Mouse (Mus musculus): ENCODE measurements around the gene Gm20388. TPM values are rescaled to one million over a fixed set of nuclear protein-coding genes. Genes with fewer than 3 reads are reported as not detected.

Gm20388 gene
- polyA plus RNA-seq, 1 experiment from 2014 or later: 8.3 TPM

DNA sequence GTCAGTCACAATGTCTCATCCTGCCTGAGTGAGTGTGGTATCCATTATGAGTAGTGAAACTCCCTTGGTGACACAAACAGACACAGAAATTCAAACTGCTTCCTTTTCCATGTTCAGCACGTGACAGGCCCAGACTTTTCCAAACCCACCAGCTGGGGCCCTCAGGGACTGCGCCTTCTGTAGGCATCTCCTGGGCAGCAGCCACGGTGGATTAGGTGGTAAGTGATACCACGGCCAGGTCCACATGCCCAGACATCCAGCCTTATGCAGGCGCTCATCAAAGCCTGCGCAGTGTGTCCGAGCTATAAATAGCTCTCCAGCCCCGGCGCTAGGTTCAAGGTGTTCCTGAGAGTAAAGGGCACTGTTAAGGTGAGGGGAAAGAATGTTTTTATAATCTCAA, 3961.4 kb downstream of the Gm20388 start:
- ATAC-seq (replicated peaks; ENCODE audit: low FRiP score, low TSS enrichment, low read depth): no peak
- H3K27me3 ChIP-seq (replicated peaks; ENCODE audit: control insufficient read depth, insufficient read depth, low read length): no peaks in the 10 kb centered on the region
- no peak overlapping the region for H3K27ac ChIP-seq (ENCODE audit: low read depth)
- H3K9me3 ChIP-seq (ENCODE audit: control insufficient read depth, low read length): no peaks in the 10 kb centered on the region
- no peak overlapping the region for H3K4me2 ChIP-seq (ENCODE audit: low read length)
- no peaks in the 10 kb centered on the region for H3K36me3 ChIP-seq (ENCODE audit: control insufficient read depth, insufficient read depth, low read length)
- no peaks in the 10 kb centered on the region for H3K4me1 ChIP-seq (replicated peaks; ENCODE audit: control insufficient read depth, insufficient read depth, low read length)
- H3K4me3 ChIP-seq (ENCODE audit: low read depth, low read length): no peak overlapping the region
- no peak for DNase-seq (ENCODE audit: low spot score)
- H3K9ac ChIP-seq (ENCODE audit: low read length): no peak overlapping the region
- WGBS: 75% methylated on average over 9 of the region's 9 CpGs

DNA sequence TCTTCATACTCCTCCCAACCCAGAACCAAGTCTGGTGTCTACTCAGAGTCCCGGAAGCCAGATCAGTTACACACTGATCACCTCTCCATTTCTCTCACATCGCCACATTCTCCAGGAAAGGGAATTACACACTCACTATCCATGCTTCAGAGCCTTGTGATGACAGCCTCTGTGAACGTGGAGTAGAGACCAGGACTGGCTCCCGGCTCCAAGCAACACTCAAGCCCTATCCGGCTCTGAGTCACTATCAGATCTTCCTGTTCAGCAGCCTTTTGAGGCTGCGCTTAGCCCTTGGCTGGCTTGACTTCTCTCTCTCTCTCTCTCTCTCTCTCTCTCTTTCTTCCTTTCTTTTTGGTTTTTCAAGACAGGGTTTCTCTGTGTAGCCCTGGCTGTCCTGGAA, 3962.7 kb downstream of the Gm20388 start:
- Histone ChIP-seq H3K4me3 (ENCODE audit: low read depth, low read length) (no peak overlapping the region), H3K4me2 (ENCODE audit: low read length) (no peak overlapping the region), H3K36me3 (ENCODE audit: control insufficient read depth, insufficient read depth, low read length) (no peaks in the 10 kb centered on the region), H3K4me1 (replicated peaks; ENCODE audit: control insufficient read depth, insufficient read depth, low read length) (no peaks in the 10 kb centered on the region), H3K9ac (ENCODE audit: low read length) (no peak overlapping the region), H3K9me3 (ENCODE audit: control insufficient read depth, low read length) (no peaks in the 10 kb centered on the region), H3K27ac (ENCODE audit: low read depth) (no peak overlapping the region), H3K27me3 (replicated peaks; ENCODE audit: control insufficient read depth, insufficient read depth, low read length) (no peaks in the 10 kb centered on the region)
- ATAC-seq (replicated peaks; ENCODE audit: low FRiP score, low TSS enrichment, low read depth): no peak
- 84% methylated on average over 6 of the region's 6 CpGs for WGBS
- no peak for DNase-seq (ENCODE audit: low spot score)

DNA sequence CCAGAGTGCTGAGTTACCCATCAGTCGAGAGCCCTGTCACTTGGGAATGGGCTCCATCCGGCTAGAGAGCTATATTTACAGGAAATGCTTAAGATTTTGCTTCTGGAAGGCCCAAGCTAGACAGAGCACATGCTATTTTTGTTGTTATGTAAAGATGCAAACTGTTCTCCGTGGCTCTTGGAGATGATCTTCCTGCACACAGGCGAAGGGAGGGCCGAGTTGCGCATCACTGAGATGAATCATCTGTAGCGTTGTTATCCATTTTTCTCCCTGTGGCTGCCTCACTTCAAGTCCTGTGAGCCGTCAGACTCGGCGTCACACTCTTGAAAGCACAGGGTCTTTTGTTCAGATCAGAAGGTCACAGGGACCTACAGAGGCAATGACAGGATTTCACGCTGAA, 3963.7 kb downstream of the Gm20388 start:
- 80% methylated on average over 11 of the region's 11 CpGs for WGBS
- DNase-seq (ENCODE audit: low spot score): no peak
- no peaks in the 10 kb centered on the region for H3K27me3 ChIP-seq (replicated peaks; ENCODE audit: control insufficient read depth, insufficient read depth, low read length)
- H3K4me2 ChIP-seq (ENCODE audit: low read length): no peak overlapping the region
- H3K4me1 ChIP-seq (replicated peaks; ENCODE audit: control insufficient read depth, insufficient read depth, low read length): no peaks in the 10 kb centered on the region
- H3K9me3 ChIP-seq (ENCODE audit: control insufficient read depth, low read length): no peaks in the 10 kb centered on the region
- no peak overlapping the region for H3K4me3 ChIP-seq (ENCODE audit: low read depth, low read length)
- H3K9ac ChIP-seq (ENCODE audit: low read length): no peak overlapping the region
- ATAC-seq (replicated peaks; ENCODE audit: low FRiP score, low TSS enrichment, low read depth): no peak
- no peak overlapping the region for H3K27ac ChIP-seq (ENCODE audit: low read depth)
- H3K36me3 ChIP-seq (ENCODE audit: control insufficient read depth, insufficient read depth, low read length): no peaks in the 10 kb centered on the region

DNA sequence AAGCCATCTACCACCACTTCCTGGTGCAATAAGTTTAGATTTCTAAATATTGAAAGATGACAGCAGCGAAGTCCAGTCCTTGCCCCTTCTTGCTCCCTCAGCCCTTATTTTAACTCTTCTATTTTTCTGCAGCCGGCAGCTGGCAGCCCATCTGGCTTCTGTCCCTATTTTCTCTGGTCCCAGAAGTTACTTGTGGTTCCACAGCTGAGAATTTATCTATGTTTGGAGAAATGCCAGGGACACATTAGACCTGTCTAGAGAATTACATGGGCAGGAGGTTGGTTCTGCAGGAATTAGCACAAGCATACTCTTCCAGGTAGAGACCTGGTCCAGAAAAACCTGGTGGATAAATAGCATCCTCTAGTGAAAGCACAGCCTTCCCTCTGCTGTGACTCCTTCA, 3967.2 kb downstream of the Gm20388 start:
- Histone ChIP-seq H3K9ac (ENCODE audit: low read length) (no peak overlapping the region), H3K4me3 (ENCODE audit: low read depth, low read length) (no peak overlapping the region), H3K4me2 (ENCODE audit: low read length) (no peak overlapping the region), H3K27me3 (replicated peaks; ENCODE audit: control insufficient read depth, insufficient read depth, low read length) (no peaks in the 10 kb centered on the region), H3K27ac (ENCODE audit: low read depth) (no peak overlapping the region), H3K36me3 (ENCODE audit: control insufficient read depth, insufficient read depth, low read length) (no peaks in the 10 kb centered on the region), H3K9me3 (ENCODE audit: control insufficient read depth, low read length) (no peaks in the 10 kb centered on the region), H3K4me1 (replicated peaks; ENCODE audit: control insufficient read depth, insufficient read depth, low read length) (no peaks in the 10 kb centered on the region)
- ATAC-seq (replicated peaks; ENCODE audit: low FRiP score, low TSS enrichment, low read depth): no peak
- no peak for DNase-seq (ENCODE audit: low spot score)
- WGBS: 46% methylated on average over 2 of the region's 2 CpGs

DNA sequence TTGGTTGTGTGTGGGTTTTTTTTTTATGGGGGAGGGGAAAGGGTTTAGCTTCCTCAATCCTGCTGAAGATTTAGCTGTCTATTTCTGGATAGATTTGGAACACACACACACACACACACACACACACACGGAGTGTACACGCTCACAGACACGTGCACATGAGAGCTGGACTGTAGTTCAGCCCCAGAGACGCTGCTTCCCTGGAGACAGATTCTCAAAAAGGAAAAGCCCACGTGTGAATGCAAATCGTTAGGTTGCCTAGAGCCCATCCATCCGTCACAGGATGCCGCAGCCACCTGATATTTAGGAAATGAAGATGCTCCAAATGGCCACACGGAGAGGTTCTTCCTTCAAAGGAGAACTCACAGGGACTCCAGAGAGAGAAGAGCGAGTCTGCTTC, 3969.6 kb downstream of the Gm20388 start:
- Histone ChIP-seq H3K9me3 (ENCODE audit: control insufficient read depth, low read length) (no peaks in the 10 kb centered on the region), H3K9ac (ENCODE audit: low read length) (no peak overlapping the region), H3K4me2 (ENCODE audit: low read length) (no peak overlapping the region), H3K27ac (ENCODE audit: low read depth) (no peak overlapping the region), H3K4me3 (ENCODE audit: low read depth, low read length) (no peak overlapping the region), H3K4me1 (replicated peaks; ENCODE audit: control insufficient read depth, insufficient read depth, low read length) (no peaks in the 10 kb centered on the region), H3K36me3 (ENCODE audit: control insufficient read depth, insufficient read depth, low read length) (no peaks in the 10 kb centered on the region), H3K27me3 (replicated peaks; ENCODE audit: control insufficient read depth, insufficient read depth, low read length) (0 out of 2 replicates have a peak, but pooled peaks cover 2% of the 10 kb centered on the region)
- DNase-seq (ENCODE audit: low spot score): no peak
- 60% methylated on average over 10 of the region's 10 CpGs for WGBS
- no peak for ATAC-seq (replicated peaks; ENCODE audit: low FRiP score, low TSS enrichment, low read depth)

DNA sequence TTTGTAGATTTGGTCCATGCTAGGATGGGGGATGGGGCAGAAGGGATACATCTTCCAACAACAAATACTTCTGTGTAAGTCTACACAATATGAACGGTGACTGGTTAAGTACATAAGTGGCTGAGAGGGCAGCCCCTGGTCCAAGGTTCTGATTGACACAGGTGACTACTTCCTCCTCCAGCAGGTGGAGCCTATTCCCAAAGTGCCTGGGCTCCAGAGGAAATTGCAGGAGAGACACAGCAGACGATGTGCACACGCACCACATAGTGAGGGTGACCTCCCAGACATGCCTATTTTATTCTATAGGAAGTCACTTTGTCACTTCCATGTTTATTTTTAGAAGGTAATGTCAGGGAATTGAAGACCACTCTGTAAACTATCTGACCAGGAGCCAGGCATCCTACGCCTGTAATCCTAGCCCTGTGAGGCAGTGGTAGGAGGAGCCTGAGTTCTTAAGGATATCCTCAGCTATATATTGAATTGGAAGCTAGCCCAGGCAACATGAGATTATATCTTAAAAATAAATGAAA, 3970.2 kb downstream of the Gm20388 start:
- no peaks in the 10 kb centered on the region for H3K9me3 ChIP-seq (ENCODE audit: control insufficient read depth, low read length)
- H3K27ac ChIP-seq (ENCODE audit: low read depth): no peak overlapping the region
- no peak overlapping the region for H3K9ac ChIP-seq (ENCODE audit: low read length)
- H3K36me3 ChIP-seq (ENCODE audit: control insufficient read depth, insufficient read depth, low read length): no peaks in the 10 kb centered on the region
- 31% methylated on average over 4 of the region's 4 CpGs for WGBS
- no peaks in the 10 kb centered on the region for H3K4me1 ChIP-seq (replicated peaks; ENCODE audit: control insufficient read depth, insufficient read depth, low read length)
- no peak overlapping the region for H3K4me3 ChIP-seq (ENCODE audit: low read depth, low read length)
- peaks cover 5% of the 10 kb centered on the region for H3K27me3 ChIP-seq (replicated peaks; ENCODE audit: control insufficient read depth, insufficient read depth, low read length)
- DNase-seq (ENCODE audit: low spot score) (no peak), ATAC-seq (replicated peaks; ENCODE audit: low FRiP score, low TSS enrichment, low read depth) (no peak)
- H3K4me2 ChIP-seq (ENCODE audit: low read length): no peak overlapping the region

DNA sequence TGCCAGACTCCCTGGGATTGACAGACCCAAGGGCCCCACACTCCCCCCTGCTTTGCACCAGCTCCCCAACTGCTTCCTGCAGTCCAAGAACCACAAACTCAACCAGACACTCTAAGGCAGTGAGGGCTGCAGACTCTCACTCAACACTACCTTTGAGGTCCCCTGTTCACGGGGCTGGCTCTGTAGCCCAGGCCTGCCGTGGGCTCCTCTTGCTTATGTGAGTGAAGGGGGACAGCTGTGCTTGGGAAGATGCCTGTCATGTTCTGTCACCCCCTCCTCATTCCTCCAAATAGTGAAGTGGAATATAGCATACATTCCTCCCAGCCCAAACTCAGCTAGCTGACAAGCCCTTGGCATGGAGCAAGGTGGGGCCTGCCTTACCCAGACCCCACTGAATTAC, 3971.8 kb downstream of the Gm20388 start:
- H3K4me3 ChIP-seq (ENCODE audit: low read depth, low read length): no peak overlapping the region
- no peak overlapping the region for H3K27ac ChIP-seq (ENCODE audit: low read depth)
- 52% methylated on average over 2 of the region's 2 CpGs for WGBS
- H3K4me1 ChIP-seq (replicated peaks; ENCODE audit: control insufficient read depth, insufficient read depth, low read length): no peaks in the 10 kb centered on the region
- no peak for ATAC-seq (replicated peaks; ENCODE audit: low FRiP score, low TSS enrichment, low read depth)
- no peak overlapping the region for H3K4me2 ChIP-seq (ENCODE audit: low read length)
- no peak for DNase-seq (ENCODE audit: low spot score)
- H3K27me3 ChIP-seq (replicated peaks; ENCODE audit: control insufficient read depth, insufficient read depth, low read length): peaks cover 14% of the 10 kb centered on the region
- H3K9me3 ChIP-seq (ENCODE audit: control insufficient read depth, low read length): no peaks in the 10 kb centered on the region
- H3K9ac ChIP-seq (ENCODE audit: low read length): no peak overlapping the region
- H3K36me3 ChIP-seq (ENCODE audit: control insufficient read depth, insufficient read depth, low read length): no peaks in the 10 kb centered on the region

DNA sequence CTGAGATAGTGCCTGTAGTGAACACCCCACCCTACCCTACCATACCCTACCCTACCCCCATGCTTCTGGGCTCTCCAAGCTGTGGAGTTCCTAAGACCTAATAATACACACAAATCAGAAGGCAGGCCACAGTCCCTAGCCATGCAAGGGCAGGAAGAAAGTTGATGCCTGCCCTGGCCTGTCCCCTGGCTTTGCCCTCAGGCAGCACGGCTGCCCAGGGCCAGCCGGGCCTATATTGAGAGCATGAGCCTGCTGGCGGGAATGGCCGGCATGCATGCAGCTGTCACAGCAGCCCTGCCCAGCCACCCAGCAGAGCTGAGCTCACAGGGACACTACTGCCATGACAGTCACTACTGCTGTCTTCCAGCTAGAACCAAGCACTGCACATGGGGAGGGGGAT, 3972.5 kb downstream of the Gm20388 start:
- no peak for ATAC-seq (replicated peaks; ENCODE audit: low FRiP score, low TSS enrichment, low read depth)
- Histone ChIP-seq H3K9me3 (ENCODE audit: control insufficient read depth, low read length) (no peaks in the 10 kb centered on the region), H3K27ac (ENCODE audit: low read depth) (no peak overlapping the region), H3K4me3 (ENCODE audit: low read depth, low read length) (no peak overlapping the region), H3K9ac (ENCODE audit: low read length) (no peak overlapping the region), H3K4me1 (replicated peaks; ENCODE audit: control insufficient read depth, insufficient read depth, low read length) (no peaks in the 10 kb centered on the region), H3K36me3 (ENCODE audit: control insufficient read depth, insufficient read depth, low read length) (no peaks in the 10 kb centered on the region), H3K4me2 (ENCODE audit: low read length) (no peak overlapping the region), H3K27me3 (replicated peaks; ENCODE audit: control insufficient read depth, insufficient read depth, low read length) (peaks cover 14% of the 10 kb centered on the region)
- no peak for DNase-seq (ENCODE audit: low spot score)
- 87% methylated on average over 4 of the region's 4 CpGs for WGBS

DNA sequence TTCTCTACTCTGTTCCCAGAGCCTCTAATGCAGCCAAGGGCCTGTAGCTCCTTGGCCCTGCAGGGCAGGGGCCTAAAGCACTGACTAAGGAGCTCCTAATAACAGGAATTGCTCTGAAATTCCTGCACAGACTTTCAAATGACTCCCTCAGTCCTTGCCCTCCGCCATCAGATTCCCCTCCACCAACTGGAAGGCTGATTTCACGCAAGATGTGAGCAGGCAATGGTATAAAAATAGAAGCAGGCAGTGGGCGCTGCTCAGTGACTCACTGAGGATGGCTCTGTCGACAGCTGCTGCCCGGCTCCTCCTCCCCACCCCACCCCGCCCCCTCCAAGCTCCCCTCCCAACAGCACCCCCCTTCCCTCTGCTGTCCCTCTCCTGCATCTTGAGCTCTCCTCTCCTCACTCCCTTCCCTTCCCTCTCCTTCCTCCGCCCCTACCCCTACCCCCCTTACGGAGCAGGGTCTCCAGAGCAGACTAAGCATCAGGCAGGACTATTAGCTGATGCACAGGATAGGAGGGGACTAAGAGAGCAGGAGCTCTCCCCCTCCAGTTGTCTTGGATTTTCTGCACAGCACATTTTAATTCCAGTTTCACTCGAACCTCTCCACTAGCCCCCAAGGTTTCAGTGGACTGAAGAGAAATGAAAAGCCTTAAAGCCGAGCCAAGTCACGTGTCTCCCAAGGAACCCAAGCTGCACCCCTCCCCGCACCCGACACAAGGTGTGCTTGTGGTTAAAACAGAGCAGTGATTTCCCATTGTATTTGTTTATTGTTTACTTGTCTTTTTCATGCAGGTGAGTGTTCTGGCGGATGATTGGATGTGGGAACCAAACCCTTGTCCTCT, 3974.3 kb downstream of the Gm20388 start:
- Histone ChIP-seq H3K9me3 (ENCODE audit: control insufficient read depth, low read length) (no peaks in the 10 kb centered on the region), H3K4me2 (ENCODE audit: low read length) (peak overlapping the region; percentile 30; the same call in 1 of the 2 replicates), H3K4me3 (ENCODE audit: low read depth, low read length) (no peak overlapping the region), H3K9ac (ENCODE audit: low read length) (no peak overlapping the region; the same call in 1 of the 2 replicates), H3K36me3 (ENCODE audit: control insufficient read depth, insufficient read depth, low read length) (no peaks in the 10 kb centered on the region), H3K27me3 (replicated peaks; ENCODE audit: control insufficient read depth, insufficient read depth, low read length) (peaks cover 17% of the 10 kb centered on the region), H3K27ac (ENCODE audit: low read depth) (0 out of 2 replicates have a peak overlapping the region, but pooled peaks have one; percentile 0), H3K4me1 (replicated peaks; ENCODE audit: control insufficient read depth, insufficient read depth, low read length) (no peaks in the 10 kb centered on the region)
- WGBS: 7% methylated on average over 14 of the region's 14 CpGs
- ATAC-seq (replicated peaks; ENCODE audit: low FRiP score, low TSS enrichment, low read depth): peak; percentile 71; the same call in 1 of the 2 replicates
- DNase-seq (ENCODE audit: low spot score): no peak
